Mouse (Mus musculus) left cerebral cortex, postnatal 25 days (tissue): ENCODE data around the gene Magi3. TPM values are rescaled to one million over a fixed set of nuclear protein-coding genes. Genes with fewer than 3 reads are reported as not detected.

Experiments used
- DNase-seq, 2 experiments: peaks; one replicate each; pipeline ENCODE4 v3.0.0; 2022; ENCODE audit warnings: low spot score in 2 of 2, mixed read lengths in 1 of 2
- intact Hi-C: fragments of 180-260 bp; cut with DNase I; formaldehyde crosslinking; loops from one replicate; pipeline ENCODE4 v1.15.1; 2025
- total RNA-seq, 2 experiments: library from RNA; stranded (reverse); gene quantifications; 2 replicates each; pipeline ENCODE4 v1.2.3; 2021

Magi3 gene
- total RNA-seq, 2 experiments from 2014 or later = 48.7 to 49.2 TPM

DNA sequence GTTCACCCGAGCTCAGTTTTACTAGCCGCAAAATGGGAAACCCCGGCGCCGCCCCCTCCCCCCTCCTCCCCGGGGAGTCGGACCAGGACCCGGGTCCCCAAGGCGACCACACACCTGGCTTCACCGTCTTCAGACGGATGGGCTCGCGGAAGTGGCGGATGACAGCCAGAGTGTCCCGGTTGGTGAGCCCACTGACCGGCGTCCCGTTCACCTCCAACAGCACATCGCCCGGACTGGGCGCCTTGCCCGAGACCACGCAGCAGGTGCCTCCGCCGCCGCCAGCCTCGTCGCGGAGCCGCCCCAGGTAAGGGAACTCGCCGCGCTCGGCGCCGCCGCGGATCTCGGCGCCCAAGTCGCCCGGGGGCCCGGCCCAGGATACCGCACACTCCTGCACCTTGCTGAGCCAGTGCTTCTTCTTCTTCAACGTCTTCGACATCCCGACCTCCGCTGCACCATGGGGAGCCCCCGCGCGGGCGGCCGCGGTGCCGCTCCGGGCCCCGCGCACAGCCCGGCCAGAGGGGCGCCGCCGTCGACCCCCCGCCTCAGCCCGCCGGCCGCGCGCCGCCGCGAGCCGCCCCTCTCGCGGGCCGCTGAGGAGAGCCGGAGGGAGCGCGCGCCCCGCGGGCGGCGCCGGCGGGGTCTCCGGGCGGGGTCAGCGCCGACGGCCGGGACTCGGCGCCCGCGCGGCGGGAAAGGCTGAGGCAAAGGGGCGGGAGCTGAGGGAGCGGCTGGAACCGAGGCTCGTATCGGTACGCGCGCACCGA is 461 bp downstream of the Magi3 start:
- DNase-seq = peak; percentile 29 to 47
- intact Hi-C loops = loop anchor here (1.0 to 2.0 kb wide), 2 partner anchors 215 to 223 kb away; no protein-coding TSS in a partner anchor

DNA sequence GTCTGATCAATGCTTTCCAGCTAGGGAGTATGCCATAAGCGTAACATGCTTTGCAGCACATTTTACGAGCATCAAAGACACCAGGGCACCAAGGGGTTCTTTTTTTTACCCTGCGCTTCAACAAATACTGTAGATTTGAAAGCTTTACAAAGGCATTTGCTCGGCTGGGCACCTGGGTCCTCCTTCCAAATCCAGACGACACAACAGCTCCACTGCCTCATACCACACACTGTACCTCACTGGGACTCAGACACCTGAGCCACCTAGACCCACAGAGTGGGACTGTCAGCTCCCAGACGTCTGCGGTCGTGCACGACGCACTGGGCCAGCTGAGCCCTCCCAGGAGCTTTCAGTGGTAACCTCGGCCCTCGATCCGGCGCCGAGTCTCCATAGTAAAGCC is 1.2 kb downstream of the Magi3 start:
- intact Hi-C loops = no loop called here
- DNase-seq = peak; percentile 28 to 30

DNA sequence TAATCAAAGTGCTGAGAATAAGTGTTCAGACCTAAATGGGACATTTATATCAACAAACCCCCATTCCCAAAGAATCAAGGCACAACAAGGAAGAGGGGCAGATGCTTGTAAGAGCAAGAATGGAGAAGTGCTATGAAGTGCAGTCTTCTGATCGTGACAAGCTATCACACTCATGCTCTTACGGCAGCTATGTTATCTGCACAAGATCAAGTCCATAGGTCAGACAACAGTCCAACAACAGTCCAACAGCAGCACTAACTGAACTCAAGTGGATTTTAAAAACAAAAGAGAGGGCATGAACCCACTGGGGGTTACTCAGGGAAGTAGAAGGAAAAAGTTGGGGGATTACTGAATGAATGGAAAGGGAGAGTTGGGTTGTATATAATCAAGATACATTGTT is 30.4 kb downstream of the Magi3 start:
- DNase-seq = no peak

DNA sequence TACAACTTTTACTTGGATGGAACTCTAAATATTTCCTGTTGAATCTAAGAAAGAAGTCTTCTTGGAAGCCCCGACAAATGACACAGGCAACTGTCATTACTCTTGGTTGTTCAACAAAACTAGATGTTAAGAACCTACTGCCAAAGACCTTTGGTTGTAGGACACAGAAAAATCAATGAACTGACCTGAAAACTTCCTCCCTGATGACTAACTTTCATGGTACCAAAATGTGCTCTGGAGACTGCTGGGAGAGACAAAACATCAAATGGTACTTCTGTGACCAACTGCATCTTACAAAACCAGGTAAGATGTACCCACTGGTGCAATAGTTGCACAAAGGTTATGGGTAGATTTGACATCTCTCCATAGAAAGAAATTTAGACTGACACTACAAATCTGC is 30.9 kb downstream of the Magi3 start:
- DNase-seq = no peak
- intact Hi-C loops = no loop called here

More for the DNA sequence above, 30.4 kb downstream of the Magi3 start:
- intact Hi-C loops = no loop called here

DNA sequence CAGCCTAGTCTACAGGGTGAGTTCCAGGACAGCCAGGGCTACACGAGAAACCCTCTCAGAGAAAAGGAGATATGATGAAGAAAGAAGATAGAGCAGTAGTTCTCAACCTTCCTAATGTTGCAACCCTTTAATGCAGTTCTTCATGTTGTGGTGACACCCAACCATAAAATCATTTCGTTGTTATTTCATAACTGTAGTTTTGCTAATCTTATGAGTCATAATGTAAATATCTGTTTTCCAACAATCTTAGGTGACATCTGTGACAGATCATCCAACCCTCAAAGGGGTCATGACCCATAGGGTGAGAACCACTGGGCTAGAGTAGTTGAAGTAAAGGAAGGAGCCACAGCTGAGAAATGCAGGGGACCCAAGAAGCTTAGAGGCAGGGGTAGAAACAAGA is 35.9 kb downstream of the Magi3 start:
- intact Hi-C loops = no loop called here
- no peak for DNase-seq

DNA sequence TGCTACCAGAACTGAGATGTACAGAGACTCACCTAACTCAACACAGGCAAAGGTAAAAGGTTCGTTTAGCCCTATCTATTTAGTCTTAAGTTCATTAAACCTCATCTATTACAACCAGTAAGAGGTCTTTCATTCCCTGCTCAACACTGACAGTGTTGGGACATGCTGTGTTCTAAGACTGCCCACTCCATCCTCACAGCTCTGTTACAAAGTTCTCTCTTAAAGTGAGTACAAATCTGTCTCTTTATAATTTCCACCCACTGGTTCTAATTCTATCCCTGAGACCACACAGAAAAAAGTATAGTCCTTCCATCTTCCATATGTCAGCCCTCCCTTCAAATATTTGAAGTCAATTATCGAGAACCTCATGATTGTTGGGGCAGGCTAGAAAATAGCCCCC is 36.5 kb downstream of the Magi3 start:
- peak in 1 of 2 experiments; percentile 57 for DNase-seq
- intact Hi-C loops = no loop called here

DNA sequence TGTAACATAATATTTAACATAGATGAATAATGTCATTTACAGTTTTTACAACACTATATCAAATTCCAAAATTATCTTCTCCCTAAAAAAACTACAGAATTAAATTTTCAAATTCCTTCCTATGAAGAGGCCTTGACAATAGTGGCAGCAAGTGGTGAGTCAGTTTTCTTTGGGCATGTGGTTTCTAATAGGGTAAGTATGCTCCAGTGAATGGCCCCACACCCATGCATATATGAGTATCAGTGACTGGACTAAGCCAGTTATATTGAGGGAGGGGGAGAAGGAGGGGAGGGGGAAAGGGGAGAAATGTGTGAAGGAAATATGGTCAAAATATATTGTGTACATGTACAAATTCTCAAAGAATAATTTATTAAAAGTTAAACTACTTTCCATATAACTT is 37.5 kb downstream of the Magi3 start:
- no peak for DNase-seq
- intact Hi-C loops = no loop called here

DNA sequence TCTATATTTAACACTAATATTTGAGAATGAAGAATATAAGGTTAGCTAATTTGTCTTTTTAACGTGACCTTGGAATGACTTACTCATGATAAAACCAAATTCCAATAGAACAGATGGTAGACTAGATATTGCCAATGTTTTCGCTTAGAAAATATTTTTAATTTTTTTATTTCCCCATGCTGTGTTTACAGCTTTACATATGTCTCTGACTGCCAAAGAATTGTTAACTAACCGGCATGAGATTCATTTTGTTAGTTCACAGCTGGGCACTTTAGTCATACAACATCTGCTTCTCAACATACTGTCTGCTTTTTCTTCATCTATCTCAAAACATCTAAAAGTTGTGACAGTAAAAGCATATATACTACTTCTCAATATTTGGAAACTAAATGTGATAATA is 58.8 kb downstream of the Magi3 start:
- intact Hi-C loops = no loop called here
- no peak for DNase-seq

DNA sequence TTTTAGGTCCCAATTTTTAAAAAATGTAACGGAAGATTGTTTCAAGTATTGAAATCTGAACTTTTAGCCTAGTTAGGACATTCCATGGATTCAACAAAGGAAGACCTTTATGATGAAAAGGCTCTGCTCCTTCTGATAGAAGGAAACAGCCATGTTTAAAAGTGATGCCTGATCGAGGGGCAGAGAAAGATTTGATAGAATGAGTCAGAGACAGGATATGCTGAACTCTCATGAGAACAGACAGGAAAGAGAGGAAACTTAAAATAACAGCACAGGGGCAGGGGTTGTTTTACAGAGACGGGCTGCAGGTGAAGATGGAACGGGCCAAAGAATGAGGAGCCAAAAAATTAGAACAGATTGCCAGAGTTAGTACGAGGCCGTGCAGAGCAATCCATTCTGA is 59.6 kb downstream of the Magi3 start:
- no peak for DNase-seq
- intact Hi-C loops = no loop called here

DNA sequence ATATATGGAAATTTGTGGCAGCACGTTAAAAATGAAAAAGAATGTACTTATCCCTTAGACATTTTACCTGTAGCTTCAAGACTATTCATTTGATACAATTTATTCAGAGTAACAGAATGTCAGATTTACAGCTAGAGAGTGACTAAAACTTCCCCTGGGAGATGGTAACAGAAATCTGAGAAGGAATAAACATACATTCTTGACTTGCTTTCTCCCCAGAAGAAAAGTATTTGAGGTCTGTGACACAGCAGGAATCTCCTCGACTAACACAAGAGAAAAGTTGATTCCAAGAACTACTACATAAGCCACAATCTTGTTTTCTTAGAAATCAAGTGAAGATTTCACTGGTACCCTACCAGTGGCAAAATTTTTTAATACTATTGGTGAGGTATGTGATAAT is 70.0 kb downstream of the Magi3 start:
- intact Hi-C loops = no loop called here
- DNase-seq = no peak

DNA sequence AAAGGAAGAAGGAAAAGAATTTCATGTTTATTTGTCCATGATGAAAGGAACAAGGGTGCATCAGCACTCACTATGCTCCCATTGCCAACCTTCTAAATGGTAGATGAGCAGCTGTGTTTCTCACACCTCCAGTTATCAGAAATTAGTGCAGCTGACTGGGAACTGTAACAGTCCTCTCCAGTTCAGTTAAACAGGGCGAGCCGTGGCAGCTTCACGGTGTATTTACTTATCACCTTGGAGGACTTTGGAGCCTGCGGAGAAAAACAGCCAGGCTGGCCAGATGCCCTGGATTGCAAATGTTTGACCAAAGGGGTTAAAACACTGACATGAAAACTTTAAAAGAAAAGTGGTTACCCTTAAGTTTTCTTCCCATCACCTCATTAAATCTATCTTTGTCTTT is 77.8 kb downstream of the Magi3 start:
- intact Hi-C loops = no loop called here

DNA sequence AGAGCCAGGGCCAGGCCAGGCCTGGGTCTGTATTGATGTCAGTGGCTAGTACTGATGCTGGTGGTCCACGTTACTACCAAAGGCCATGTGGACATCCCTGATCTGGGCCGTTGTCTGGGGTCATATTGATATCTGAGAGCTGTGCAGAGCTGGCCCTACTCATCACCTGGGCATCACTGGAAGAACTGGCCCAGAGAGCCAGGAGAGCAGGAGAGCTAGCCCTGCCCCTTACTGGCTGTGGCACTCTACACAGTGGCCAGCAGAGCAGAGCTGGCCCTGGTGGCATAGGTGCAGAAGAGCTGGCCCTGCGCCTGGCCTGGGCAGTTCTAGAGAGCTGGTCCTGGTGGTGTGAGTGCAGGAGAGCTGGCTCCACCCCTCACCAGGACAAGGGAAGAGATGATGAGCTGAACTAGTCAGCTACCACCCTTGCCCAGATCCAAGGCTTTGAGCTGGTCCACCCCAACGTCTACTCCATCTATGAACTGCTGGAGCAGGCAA is 81.2 kb downstream of the Magi3 start:
- DNase-seq = no peak
- intact Hi-C loops = no loop called here

More for the DNA sequence above, 77.8 kb downstream of the Magi3 start:
- DNase-seq = no peak

DNA sequence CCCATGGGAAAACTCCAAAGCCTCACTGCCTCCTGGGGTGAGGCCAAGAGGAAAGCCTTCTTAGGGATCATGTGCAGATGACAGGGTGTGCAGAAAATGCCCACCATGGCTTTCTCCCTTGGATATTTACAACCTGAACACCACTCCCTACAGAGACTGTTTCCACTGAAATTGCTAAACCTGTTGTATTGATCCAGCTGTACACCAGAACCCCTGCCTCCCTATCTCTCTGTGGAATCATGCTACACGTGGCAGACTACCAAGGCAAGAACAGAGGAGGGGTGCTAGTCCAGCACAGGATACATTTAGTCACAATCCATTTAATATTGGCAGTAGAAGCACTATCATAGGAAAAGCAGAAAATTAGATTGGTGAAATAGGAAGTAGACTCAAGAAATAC is 94.5 kb downstream of the Magi3 start:
- no peak for DNase-seq

DNA sequence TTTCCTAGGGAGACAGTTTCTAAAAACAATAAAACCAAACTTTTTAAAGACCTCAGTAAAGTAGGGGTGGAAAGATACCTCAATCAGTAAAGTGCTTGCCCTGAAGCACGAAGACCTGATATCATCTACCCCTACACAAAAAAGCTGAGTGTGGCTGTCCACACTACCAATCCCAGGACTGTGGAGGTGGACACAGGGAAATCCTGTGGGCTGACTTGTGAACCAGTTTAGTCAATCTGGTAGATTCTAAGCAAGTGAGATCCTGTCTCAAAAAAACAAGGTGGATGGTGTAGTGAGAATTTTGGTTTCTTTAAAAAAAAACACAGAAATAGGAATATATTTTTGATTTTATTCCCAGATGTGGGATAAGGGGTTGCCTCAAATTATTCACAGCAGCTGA is 96.3 kb downstream of the Magi3 start:
- DNase-seq = peak in 1 of 2 experiments; percentile 70
- intact Hi-C loops = no loop called here

More for the DNA sequence above, 94.5 kb downstream of the Magi3 start:
- intact Hi-C loops = no loop called here

DNA sequence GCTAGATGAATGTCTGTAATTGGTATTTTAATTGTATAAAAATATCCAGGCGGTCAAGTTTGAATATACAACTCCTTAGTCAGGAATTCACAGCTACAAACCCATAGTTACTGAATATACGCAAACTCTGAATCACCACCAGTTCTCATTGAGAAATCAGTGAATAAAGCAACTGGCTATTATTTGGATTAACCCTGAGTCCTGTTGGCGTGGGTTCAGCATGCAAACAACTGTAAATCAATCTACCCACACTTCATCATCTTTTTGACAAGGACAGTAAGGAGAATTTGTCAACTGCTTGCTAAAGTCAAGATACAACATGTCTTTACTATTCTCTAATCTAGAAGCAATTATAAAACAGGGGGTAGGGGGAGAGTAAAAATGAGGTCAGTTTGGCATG is 110.7 kb downstream of the Magi3 start:
- no peak for DNase-seq
- intact Hi-C loops = no loop called here

DNA sequence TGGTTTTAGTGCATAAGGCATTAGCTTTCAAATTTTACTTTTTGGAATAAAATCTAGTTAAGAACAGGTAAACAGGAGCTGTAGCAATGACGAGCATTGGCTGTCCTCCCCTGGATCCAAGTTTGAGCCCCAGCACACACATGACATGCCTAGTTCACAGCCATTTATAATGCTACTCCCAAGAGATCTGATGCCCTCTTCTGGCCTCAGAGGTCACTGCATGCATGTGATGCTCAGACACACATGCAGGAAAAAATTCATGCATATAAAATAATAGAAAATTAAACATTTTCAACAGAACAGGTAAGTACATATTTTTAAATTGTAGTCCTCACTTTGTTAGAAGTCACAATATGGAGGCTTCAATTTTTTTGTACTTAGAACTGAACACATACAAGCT is 115.2 kb downstream of the Magi3 start:
- DNase-seq = peak in 1 of 2 experiments; percentile 21
- intact Hi-C loops = loop anchor here (5.0 kb wide), 1 partner anchor 337 kb away; no protein-coding TSS in a partner anchor

DNA sequence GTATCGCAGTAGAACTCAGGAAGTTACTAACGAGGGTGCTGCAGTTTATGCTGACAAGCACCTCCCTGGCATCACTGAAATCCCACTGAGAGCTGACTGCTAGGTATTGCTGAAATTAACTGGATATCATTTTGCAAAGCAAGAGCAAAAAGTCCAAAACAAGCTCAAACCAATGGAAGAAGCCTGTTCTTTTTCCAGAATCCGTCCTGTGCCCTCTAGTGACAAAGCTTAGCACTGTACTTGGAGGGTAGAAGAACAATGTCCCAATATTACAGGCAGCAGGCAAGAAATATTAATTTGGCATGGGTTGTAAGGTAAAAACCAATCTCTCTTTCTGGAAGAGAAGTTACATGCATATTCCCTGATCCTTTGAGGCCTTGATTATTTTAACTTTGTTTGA is 118.5 kb downstream of the Magi3 start:
- intact Hi-C loops = loop anchor here (5.0 kb wide), 1 partner anchor 341 kb away; no protein-coding TSS in a partner anchor

DNA sequence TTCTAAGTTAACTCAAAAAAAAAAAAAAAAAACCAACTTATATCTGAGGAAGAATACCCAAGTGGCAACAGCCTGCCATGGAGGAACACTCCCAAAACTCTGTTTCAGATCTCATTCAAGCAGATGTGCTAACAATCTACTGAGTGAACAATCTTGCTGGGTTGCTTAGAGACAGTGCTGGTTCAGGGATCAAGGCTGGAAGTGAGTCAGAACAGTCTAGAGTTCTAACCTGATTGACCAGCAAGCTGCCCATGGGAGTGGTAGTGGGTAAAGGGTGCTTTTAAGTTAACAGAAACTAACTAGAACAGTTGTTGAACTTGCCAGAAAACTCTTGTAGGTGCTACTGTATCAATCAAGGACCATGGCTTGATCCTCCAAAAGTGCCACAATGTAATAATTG is 118.9 kb downstream of the Magi3 start:
- DNase-seq = no peak
- intact Hi-C loops = loop anchor here (5.0 kb wide), 1 partner anchor 341 kb away; no protein-coding TSS in a partner anchor

More for the DNA sequence above, 118.5 kb downstream of the Magi3 start:
- DNase-seq = no peak

DNA sequence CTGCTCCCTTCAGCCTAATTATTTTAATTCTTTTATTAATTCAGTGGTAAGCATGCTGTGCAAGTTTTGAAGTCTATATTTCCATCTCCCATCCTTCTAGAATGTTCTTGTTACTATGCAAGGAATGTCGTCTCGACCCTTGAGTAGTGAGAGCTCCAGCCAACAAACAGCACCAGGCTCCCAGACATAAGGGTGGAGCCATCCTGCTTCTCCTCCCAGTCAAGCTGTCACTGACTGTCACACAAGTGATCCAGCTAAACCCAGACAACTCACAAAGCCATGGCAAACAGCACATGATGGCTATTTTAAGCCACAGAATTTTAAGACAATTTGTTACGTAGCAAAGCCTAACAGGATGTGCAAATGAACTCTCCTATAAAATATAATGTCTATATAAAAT is 124.2 kb downstream of the Magi3 start:
- intact Hi-C loops = no loop called here
- no peak for DNase-seq

DNA sequence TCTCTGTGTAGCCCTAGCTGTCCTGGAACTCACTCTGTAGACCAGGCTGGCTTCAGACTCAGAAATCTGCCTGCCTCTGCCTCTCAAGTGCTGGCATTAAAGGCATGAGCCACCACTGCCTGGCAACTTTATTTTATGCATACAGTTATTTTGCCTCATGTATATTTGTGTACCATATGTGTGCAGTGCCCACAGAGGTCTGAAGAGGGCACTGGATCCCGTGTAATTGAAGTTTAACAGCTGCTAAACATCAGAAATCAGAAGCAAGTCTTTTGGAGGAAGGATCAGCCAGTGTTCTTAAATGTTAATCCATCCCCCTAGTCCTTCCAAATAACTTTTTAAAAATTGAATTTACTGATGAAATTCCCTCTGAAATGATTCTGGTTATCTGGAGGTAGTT is 125.5 kb downstream of the Magi3 start:
- intact Hi-C loops = no loop called here
- DNase-seq = no peak

DNA sequence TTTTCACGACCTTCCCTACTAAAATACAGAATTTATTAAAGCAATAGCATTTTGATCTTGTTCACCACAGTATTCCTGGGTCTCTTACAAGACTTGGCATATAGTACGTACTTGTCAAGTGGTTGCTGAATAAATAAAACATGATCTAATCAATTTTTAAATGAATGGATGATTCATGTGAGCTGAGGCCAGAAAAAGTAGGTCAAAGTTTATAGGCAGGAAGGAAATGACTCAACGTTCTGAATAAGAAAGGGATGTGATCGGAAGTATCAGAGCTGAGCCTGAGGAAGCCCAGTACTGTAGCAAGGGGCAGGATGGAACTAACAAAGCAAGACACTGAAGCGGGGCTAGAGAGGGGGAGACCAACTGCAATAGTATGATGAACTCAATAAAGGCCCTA is 127.4 kb downstream of the Magi3 start:
- no peak for DNase-seq
- intact Hi-C loops = no loop called here
